In the genomic region with DNA sequence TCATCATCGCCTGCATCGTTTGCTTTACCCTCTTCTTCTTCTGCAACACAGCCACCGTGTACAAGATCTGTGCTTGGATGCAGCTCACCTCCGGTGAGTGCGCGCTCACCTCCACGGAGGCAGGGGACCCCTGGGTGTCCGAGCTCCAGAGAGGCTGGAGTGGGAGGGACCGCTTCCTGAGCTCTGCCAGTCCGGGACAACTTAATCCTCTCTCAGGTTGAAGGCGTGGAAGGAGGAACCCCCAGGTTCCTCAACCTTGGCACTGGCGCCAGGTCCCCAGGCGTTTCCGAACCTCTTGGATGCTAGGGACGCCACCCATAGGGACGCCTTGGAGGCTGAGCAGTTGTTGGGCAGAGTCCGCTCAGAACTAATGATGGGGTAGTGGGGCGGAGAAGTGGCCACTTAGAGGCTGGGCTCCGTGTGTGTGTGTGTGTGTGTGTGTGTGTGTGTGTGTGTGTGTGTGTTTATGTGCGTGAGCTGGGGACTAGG, we compare ENCODE assay signal across 9 mouse cellular contexts. TPM values are rescaled to one million over a fixed set of nuclear protein-coding genes. Genes with fewer than 3 reads are reported as not detected.
A peak's percentile ranks its signal among the peaks of the same experiment; 100 is the strongest.
DNase-seq lines count a peak whose midpoint lies in the region; ATAC-seq lines count a peak whose summit lies in the region.
"Had no signal": no experiment of that assay in that cellular context is flagged by ENCODE, and none has a peak within 500 bp of the region (broad histone marks: within the 10 kb centered on the region; RNA-seq: fewer than 3 reads in every experiment).

No protein-coding gene starts in this region.

- WGBS in liver, embryonic 11.5 days: 5% methylated on average over 20 of the region's 20 CpGs
- under 1% methylated on average over 20 of the region's 20 CpGs for WGBS in hindbrain, embryonic 10.5 days
- 1% methylated on average over 20 of the region's 20 CpGs for WGBS in midbrain, embryonic 13.5 days

- H3K9me3 ChIP-seq in liver, embryonic 11.5 days (ENCODE audit: control insufficient read depth, low read length): no peaks in the 10 kb centered on the region
- no peaks in the 10 kb centered on the region for H3K9me3 ChIP-seq in hindbrain, embryonic 10.5 days
- H3K9me3 ChIP-seq in midbrain, embryonic 13.5 days: no peaks in the 10 kb centered on the region

- ATAC-seq in liver, embryonic 11.5 days (replicated peaks; ENCODE audit: low FRiP score): no peak
- ATAC-seq in midbrain, embryonic 13.5 days: peak; percentile 72

- DNase-seq in liver, embryonic 11.5 days (ENCODE audit: low spot score): peak; percentile 34
- no peak for DNase-seq in liver
- peak; percentile 29 for DNase-seq in embryo, embryonic 10 days (ENCODE audit: low spot score)
- peak; percentile 43 for DNase-seq in hindbrain, embryonic 10.5 days (ENCODE audit: low spot score)
- DNase-seq in layer of hippocampus, postnatal 14 days (ENCODE audit: low spot score in 2 of 2): no peak
- DNase-seq in urinary bladder, adult 2 months (ENCODE audit: low spot score): no peak
- DNase-seq in heart, postnatal 25 days (ENCODE audit: low spot score): no peak

- H3K27me3 ChIP-seq in liver, embryonic 11.5 days (replicated peaks; ENCODE audit: control insufficient read depth, insufficient read depth, low read length): peaks cover 33% of the 10 kb centered on the region
- H3K27me3 ChIP-seq in hindbrain, embryonic 10.5 days (ENCODE audit: insufficient read depth, poor library complexity, severe bottlenecking): peaks cover 54% of the 10 kb centered on the region
- H3K27me3 ChIP-seq in midbrain, embryonic 13.5 days: peaks cover 17% of the 10 kb centered on the region

- no peak overlapping the region for H3K27ac ChIP-seq in liver, embryonic 11.5 days (ENCODE audit: low read depth, low read length)
- H3K27ac ChIP-seq in hindbrain, embryonic 10.5 days: peak overlapping the region; percentile 71; the same call in 1 of the 2 replicates
- peak overlapping the region; percentile 15; the same call in 1 of the 2 replicates for H3K27ac ChIP-seq in midbrain, embryonic 13.5 days

- peak overlapping the region; percentile 41 for H3K4me3 ChIP-seq in liver, embryonic 11.5 days (ENCODE audit: low read depth, low read length)
- H3K4me3 ChIP-seq in hindbrain, embryonic 10.5 days: peak overlapping the region; percentile 68
- H3K4me3 ChIP-seq in midbrain, embryonic 13.5 days (replicated peaks): peak overlapping the region; percentile 66
- H3K4me3 ChIP-seq: myocyte had no signal

- peak overlapping the region; percentile 68 for H3K4me2 ChIP-seq in liver, embryonic 11.5 days
- peak overlapping the region; percentile 72 for H3K4me2 ChIP-seq in midbrain, embryonic 13.5 days (replicated peaks)

- intact Hi-C loops in heart, postnatal 25 days (cut with DNase I): no loop called here

- no peak overlapping the region for H3K9ac ChIP-seq in liver, embryonic 11.5 days (ENCODE audit: low read depth, low read length)
- H3K9ac ChIP-seq in midbrain, embryonic 13.5 days (replicated peaks): peak overlapping the region; percentile 73

- H3K4me1 ChIP-seq in liver, embryonic 11.5 days (replicated peaks; ENCODE audit: control insufficient read depth, insufficient read depth, low read length): no peaks in the 10 kb centered on the region
- H3K4me1 ChIP-seq in hindbrain, embryonic 10.5 days (replicated peaks): peaks cover 21% of the 10 kb centered on the region
- H3K4me1 ChIP-seq in midbrain, embryonic 13.5 days (replicated peaks): peaks cover 13% of the 10 kb centered on the region

- no peaks in the 10 kb centered on the region for H3K36me3 ChIP-seq in liver, embryonic 11.5 days (ENCODE audit: control insufficient read depth, insufficient read depth, low read length)
- no peaks in the 10 kb centered on the region for H3K36me3 ChIP-seq in hindbrain, embryonic 10.5 days
- no peaks in the 10 kb centered on the region for H3K36me3 ChIP-seq in midbrain, embryonic 13.5 days

RNA-seq across cellular contexts. Expression of gene Lhfpl3, which starts 0.7 kb away (rescaled TPM):
- polyA plus RNA-seq in liver, embryonic 11.5 days (2014; fragmentation: Nextera tagmentation; extraction: Ambion mirVana): 0.57 and 0.58 TPM in 2 replicates
- 0.35 and 0.36 TPM in 2 replicates for polyA plus RNA-seq in hindbrain, embryonic 10.5 days (2016; fragmentation: Nextera tagmentation; extraction: Ambion mirVana)
- polyA plus RNA-seq in midbrain, embryonic 13.5 days (2015; fragmentation: Nextera tagmentation; extraction: Ambion mirVana): 5.3 and 5.4 TPM in 2 replicates
- 10 to 100 TPM; 25.7 to 27.1 TPM for total RNA-seq in layer of hippocampus, postnatal 14 days (2021)
- polyA plus RNA-seq in urinary bladder, adult 2 months (2012; rRNA removed): 0.04 and 0.08 TPM in 2 replicates
- total RNA-seq in heart, postnatal 25 days (2021): not detected

Comparison
In these comparisons a context has a peak if more than half of its experiments do, and no peak if none do; other contexts are left out.
1. DNase-seq: peak in liver, embryonic 11.5 days (single experiment), embryo, embryonic 10 days (single experiment) and hindbrain, embryonic 10.5 days (single experiment); none in liver (single experiment), layer of hippocampus, postnatal 14 days (0 of 2), urinary bladder, adult 2 months (single experiment) and heart, postnatal 25 days (single experiment).
2. Peak in every context shown above with its lines, with median percentiles within 50 percentile points of each other: H3K4me3 ChIP-seq.